Mouse (Mus musculus): Measurements from ENCODE around the gene Ceacam16.

Gene Ceacam16

DNA sequence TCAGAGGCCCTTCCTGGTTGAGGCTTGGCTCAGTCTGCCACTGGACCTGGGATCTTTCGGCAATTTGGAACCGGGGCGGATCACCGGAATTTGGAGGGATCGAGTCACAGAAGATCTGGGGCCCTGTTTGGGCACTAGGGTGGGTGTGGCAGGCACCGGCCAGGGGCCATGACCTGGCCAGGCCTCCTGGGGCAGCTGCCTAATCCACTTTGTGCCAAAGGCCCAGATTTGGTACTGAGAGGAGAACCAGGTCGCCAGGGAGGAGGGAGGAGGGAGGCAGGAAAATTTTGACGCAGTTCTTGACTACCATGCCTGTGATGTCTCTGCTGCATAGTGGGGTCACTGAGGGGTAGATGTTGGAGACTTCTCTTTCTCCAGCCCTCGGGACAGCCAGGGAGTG lies at the start of gene Ceacam16:
Gene Ceacam16 (minus strand): TSS at position 101 of the 400 bp plus-strand sequence.
- no peak for DNase-seq (ENCODE audit: low read depth, low spot score)

- DNase-seq (ENCODE audit: low read depth, low spot score), result peak; percentile 76
Measured at GRCm38 (mm10) chr7:19910421-19911291, 49.6 kb upstream of the Ceacam16 start.

- DNase-seq (ENCODE audit: low read depth, low spot score), result peak; percentile 30
Measured at GRCm38 (mm10) chr7:19889881-19890280, 28.8 kb upstream of the Ceacam16 start.

GRCm38 (mm10) chr7:19887849-19888248 lies 26.8 kb upstream of the Ceacam16 start, which contains the start of gene Ceacam19:
Gene Ceacam19, minus strand, starts transcription at chr7:19887965.
- DNase-seq (ENCODE audit: low read depth, low spot score), result no peak

GRCm38 (mm10) chr7:19880754-19881153 lies 19.7 kb upstream of the Ceacam16 start:
- DNase-seq (ENCODE audit: low read depth, low spot score), result no peak

GRCm38 (mm10) chr7:19876781-19877425 lies 15.8 kb upstream of the Ceacam16 start:
- DNase-seq (ENCODE audit: low read depth, low spot score), result no peak

DNA sequence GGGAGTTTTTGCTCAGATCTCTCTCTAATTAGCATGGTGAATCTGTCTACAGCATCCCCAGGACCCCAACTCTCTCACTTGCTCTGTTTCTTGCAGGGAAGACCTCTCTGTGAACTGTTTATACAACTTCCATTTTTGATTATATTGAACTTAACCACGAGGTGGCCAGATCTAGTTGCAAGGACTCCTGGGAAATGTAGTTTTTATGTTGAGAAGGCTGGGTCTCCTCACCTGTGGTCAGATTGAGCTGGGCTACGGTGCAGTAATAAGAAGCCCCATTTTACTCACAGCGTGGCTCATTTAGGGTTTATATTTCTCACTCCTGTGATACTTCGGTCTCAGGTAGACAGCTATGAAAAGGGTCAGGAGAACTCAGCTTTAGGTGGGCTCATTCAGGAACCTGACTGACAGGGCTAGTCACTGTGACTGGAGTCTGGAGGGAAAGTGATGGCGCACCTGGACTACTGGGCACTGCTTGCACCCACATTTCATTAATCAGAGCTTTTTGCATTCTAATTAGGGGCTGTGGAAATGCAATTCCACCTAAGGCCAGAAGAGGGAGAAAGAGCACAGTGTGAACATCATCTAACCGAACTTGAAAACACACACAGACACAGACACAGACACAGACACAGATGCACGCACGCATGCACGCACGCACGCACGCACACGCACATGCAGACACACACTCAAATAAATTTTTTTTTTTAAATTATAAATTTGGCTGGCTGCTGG lies 15.0 kb upstream of the Ceacam16 start:
- DNase-seq (ENCODE audit: low read depth, low spot score), result peak; percentile 47

- peak; percentile 37 for DNase-seq (ENCODE audit: low read depth, low spot score)
Measured at GRCm38 (mm10) chr7:19871943-19872601, 11.0 kb upstream of the Ceacam16 start.

DNA sequence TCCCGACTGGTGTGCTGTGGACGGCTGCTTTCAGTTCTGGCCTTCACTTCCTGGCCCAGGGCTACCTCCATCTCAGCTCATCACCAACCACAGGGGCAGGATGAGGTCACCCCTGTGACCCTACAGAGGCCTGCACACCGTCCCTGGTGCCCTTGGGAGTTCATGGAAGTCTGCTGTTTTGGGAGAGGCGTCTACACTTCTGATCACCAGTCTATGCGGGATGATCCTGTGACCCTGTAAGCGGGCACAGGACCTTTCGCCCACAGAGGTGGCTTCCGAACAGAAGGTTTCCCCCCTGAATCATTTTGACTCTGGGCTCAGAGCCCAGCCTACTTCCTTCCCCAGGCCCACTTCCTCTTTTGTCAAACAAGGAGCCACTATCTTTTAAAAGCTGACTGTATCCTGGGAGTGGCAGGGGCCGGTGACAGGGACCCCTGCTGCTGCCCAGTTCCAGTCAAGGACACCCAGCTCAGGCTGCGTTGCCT lies 10.1 kb upstream of the Ceacam16 start:
- DNase-seq (ENCODE audit: low read depth, low spot score), result no peak

- no peak for DNase-seq (ENCODE audit: low read depth, low spot score)
Measured at GRCm38 (mm10) chr7:19867751-19868399, 6.8 kb upstream of the Ceacam16 start.

- no peak for DNase-seq (ENCODE audit: low read depth, low spot score)
Measured at GRCm38 (mm10) chr7:19866490-19866889, 5.4 kb upstream of the Ceacam16 start.

DNA sequence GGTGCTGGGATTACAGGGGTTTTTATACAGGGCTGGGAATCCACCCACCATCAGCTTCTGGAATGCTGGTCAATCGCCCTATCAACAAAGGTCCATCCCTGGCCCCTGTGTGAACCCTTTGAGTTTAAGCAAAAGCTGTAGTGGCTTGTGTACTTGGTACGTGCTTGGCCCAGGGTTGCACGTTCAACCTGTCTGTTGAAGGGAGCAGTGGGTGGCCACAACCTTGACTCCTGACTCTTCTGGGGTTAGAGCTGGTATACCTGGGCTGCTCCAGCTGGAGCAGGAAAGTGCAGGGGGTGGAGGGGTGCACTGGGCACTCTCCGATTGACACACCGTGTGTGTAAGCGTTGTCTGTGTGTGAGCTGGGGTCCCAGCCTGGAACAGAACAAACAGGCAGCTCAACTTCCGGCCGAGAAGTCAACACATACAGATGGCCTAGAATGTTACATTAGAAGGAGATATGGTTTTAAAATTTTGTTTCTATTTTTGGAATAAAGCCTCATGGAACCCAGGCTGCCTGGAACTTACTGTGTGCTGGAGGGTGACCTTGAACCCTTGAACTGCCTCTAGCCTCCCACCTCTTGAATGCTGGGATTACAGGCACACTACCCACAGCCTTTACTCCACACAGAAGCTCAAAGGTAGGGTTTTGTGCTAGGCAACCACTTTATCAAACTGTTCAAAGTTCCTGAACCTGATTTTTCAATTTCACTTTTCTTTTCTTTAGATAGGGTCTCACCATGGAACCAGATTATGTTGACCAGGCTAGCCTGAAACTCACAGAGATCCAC lies 4.3 kb upstream of the Ceacam16 start:
- DNase-seq (ENCODE audit: low read depth, low spot score), result no peak

- DNase-seq (ENCODE audit: low read depth, low spot score), result no peak
Measured at GRCm38 (mm10) chr7:19864241-19864640, 3.1 kb upstream of the Ceacam16 start.

- DNase-seq (ENCODE audit: low read depth, low spot score), result no peak
Measured at GRCm38 (mm10) chr7:19859740-19860139, 1.4 kb downstream of the Ceacam16 start.

- DNase-seq (ENCODE audit: low read depth, low spot score), result no peak
Measured at GRCm38 (mm10) chr7:19856283-19856682, 4.8 kb downstream of the Ceacam16 start.

- no peak for DNase-seq (ENCODE audit: low read depth, low spot score)
Measured at GRCm38 (mm10) chr7:19855663-19856062, 5.4 kb downstream of the Ceacam16 start.

GRCm38 (mm10) chr7:19853526-19853925 lies 7.6 kb downstream of the Ceacam16 start:
- no peak for DNase-seq (ENCODE audit: low read depth, low spot score)

GRCm38 (mm10) chr7:19851858-19852570 lies 9.1 kb downstream of the Ceacam16 start, which contains the start of gene Gm19345:
Gene Gm19345, plus strand, starts transcription at chr7:19852003.
- no peak for DNase-seq (ENCODE audit: low read depth, low spot score)

DNA sequence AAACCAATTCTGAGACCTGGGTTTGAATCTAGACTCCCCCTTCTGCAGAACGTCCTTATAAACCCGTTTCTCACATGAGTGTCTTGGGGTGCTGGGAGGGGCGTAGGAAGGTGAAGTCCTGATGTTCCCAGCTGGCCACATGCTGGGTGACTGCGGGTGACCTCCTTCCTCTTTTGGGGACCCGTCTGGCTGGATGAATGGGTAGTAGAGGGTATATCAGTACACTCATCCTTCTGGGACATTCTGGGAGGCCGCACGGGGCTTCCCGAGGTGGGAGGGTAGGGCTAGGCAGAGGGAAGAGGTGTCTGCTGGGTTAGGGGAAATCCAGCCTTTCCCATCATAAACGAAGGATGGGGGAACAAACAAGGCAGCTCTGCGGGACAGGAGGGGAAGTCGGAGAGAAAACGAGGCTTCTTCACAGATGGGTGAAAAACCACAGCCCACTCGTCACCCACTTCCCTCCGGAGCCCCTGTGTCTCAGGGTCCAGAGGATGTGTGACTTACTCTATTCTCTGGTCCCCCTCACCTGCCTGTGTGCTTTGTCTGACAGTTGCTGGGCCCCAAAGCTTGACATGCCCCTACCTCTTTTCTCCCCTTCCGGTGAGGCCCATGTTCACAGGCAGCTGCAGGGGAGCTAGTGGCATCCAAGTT lies 16.5 kb downstream of the Ceacam16 start:
- DNase-seq (ENCODE audit: low read depth, low spot score), result no peak
